9 mouse cellular contexts compared by ENCODE assay signal in genomic region chr12:84186950-84187349, GRCm38 (mm10). TPM values are rescaled to one million over a fixed set of nuclear protein-coding genes. Genes with fewer than 3 reads are reported as not detected.
DNase-seq lines count a peak whose midpoint lies in the region; TF ChIP-seq lines count a peak whose summit lies in the region.
"Had no signal": no experiment of that assay in that cellular context is flagged by ENCODE, and none has a peak within 500 bp of the region (broad histone marks: within the 10 kb centered on the region; RNA-seq: fewer than 3 reads in every experiment).

No protein-coding gene starts in this region.

- 0 out of 2 replicates have a peak overlapping the region, but pooled peaks have one; percentile 19 for H3K27ac ChIP-seq in spleen, adult 2 months (ENCODE audit: insufficient read depth, low read length)
- H3K27ac ChIP-seq: midbrain, embryonic 12.5 days had no signal

- WGBS in spleen, adult 2 months, result 85% methylated on average over 5 of the region's 5 CpGs

- TF ChIP-seq POLR2A in spleen, adult 2 months (IDR thresholded peaks at IDR 0.05; ENCODE audit: low read depth, low read length), result no peak

- H3K27me3 ChIP-seq in spleen, adult 2 months (ENCODE audit: control insufficient read depth, insufficient read depth, low read length), result no peaks in the 10 kb centered on the region

- H3K36me3 ChIP-seq in spleen, adult 2 months (ENCODE audit: control insufficient read depth, insufficient read depth, low read length), result peaks cover 2% of the 10 kb centered on the region

- DNase-seq in cerebellum, adult 11 months, result peak; percentile 40
- no peak for DNase-seq in cerebellum, adult 8-10 months
- peak in 1 of 2 experiments; percentile 3 for DNase-seq in spleen, adult 2 months (ENCODE audit: low read depth in 1 of 2, low spot score in 2 of 2)
- DNase-seq in spleen, adult 18-20 months, result no peak
- peak; percentile 89 to 91 for DNase-seq in kidney, postnatal 36 days
- DNase-seq in layer of hippocampus, postnatal 36 days, result no peak
- no peak for DNase-seq in urinary bladder, adult 18-20 months (ENCODE audit: low spot score in 2 of 2)
- DNase-seq in thymus, adult 18-20 months, result no peak

- TF ChIP-seq CTCF in spleen, adult 2 months (IDR thresholded peaks at IDR 0.05; ENCODE audit: extremely low read depth, insufficient read depth, insufficient read length, insufficient replicate concordance), result no peak

- H3K4me3 ChIP-seq in spleen, adult 2 months (ENCODE audit: extremely low read depth, insufficient read depth, insufficient read length), result no peak overlapping the region
- H3K4me3 ChIP-seq: midbrain, embryonic 12.5 days had no signal

- H3K4me1 ChIP-seq in spleen, adult 2 months (ENCODE audit: control insufficient read depth, insufficient read depth, insufficient read length), result peaks cover 53% of the 10 kb centered on the region

RNA-seq across cellular contexts. Expression of gene Elmsan1, which starts 31.7 kb away (rescaled TPM):
- polyA plus RNA-seq in spleen, adult 2 months (2012; rRNA removed), result 30.6 and 36.4 TPM in 2 replicates
- 10 to 100 TPM; 21.0 to 24.1 TPM for total RNA-seq in layer of hippocampus, postnatal 36 days (2021)

RNA-seq across cellular contexts. Expression of gene Pnma1, which starts 38.7 kb away (rescaled TPM):
- 0.21 and 0.40 TPM in 2 replicates for polyA plus RNA-seq in spleen, adult 2 months (2012; rRNA removed)
- 1 to 10 TPM; 2.3 to 2.8 TPM for total RNA-seq in layer of hippocampus, postnatal 36 days (2021)

Comparison
In these comparisons a context has a peak if more than half of its experiments do, and no peak if none do; other contexts are left out.
1. DNase-seq: peak in cerebellum, adult 11 months (single experiment) and kidney, postnatal 36 days (2 of 2); none in cerebellum, adult 8-10 months (single experiment), spleen, adult 18-20 months (0 of 2), layer of hippocampus, postnatal 36 days (0 of 2), urinary bladder, adult 18-20 months (0 of 2) and thymus, adult 18-20 months (0 of 2).